12 mouse cellular contexts compared by ENCODE assay signal in genomic region chr9:66274657-66275056, GRCm38 (mm10).
DNase-seq lines count a peak whose midpoint lies in the region; ATAC-seq and TF ChIP-seq lines count a peak whose summit lies in the region.
"Had no signal": no experiment of that assay in that cellular context is flagged by ENCODE, and none has a peak within 500 bp of the region (broad histone marks: within the 10 kb centered on the region; RNA-seq: fewer than 3 reads in every experiment).

No protein-coding gene starts in this region.

- no peak for TF ChIP-seq POLR2A in olfactory bulb, adult 2 months (IDR thresholded peaks at IDR 0.05; ENCODE audit: insufficient read depth, low read depth, low read length)

- intact Hi-C loops in gastrocnemius, adult 2 months (cut with DNase I), result loop anchor here (5.0 kb wide), 1 partner anchor 32 kb away; no protein-coding TSS in a partner anchor

- H3K27ac ChIP-seq in gastrocnemius, adult 2 months, result peak overlapping the region; percentile 94
- no peak overlapping the region; the same call in 1 of the 2 replicates for H3K27ac ChIP-seq in lung, embryonic 15.5 days
- H3K27ac ChIP-seq in forebrain, embryonic 15.5 days (replicated peaks), result peak overlapping the region; percentile 80
- peak overlapping the region; percentile 91 for H3K27ac ChIP-seq in olfactory bulb, adult 2 months (ENCODE audit: insufficient read depth, low read depth, low read length)

- H3K27me3 ChIP-seq in lung, embryonic 15.5 days, result no peaks in the 10 kb centered on the region
- H3K27me3 ChIP-seq in forebrain, embryonic 15.5 days, result no peaks in the 10 kb centered on the region
- H3K27me3 ChIP-seq: intestine, embryonic 15.5 days; Patski had no signal

- H3K4me3 ChIP-seq in gastrocnemius, adult 2 months, result no peak overlapping the region
- no peak overlapping the region for H3K4me3 ChIP-seq in lung, embryonic 15.5 days
- no peak overlapping the region for H3K4me3 ChIP-seq in forebrain, embryonic 15.5 days
- H3K4me3 ChIP-seq in olfactory bulb, adult 2 months (ENCODE audit: insufficient read depth, low read depth, low read length), result no peak overlapping the region
- H3K4me3 ChIP-seq: intestine, embryonic 15.5 days had no signal

- no peaks in the 10 kb centered on the region for H3K9me3 ChIP-seq in lung, embryonic 15.5 days
- no peaks in the 10 kb centered on the region for H3K9me3 ChIP-seq in forebrain, embryonic 15.5 days
- H3K9me3 ChIP-seq: intestine, embryonic 15.5 days had no signal

- TF ChIP-seq CTCF in gastrocnemius, adult 2 months (IDR thresholded peaks at IDR 0.05), result no peak
- TF ChIP-seq CTCF in olfactory bulb, adult 2 months (IDR thresholded peaks at IDR 0.05; ENCODE audit: insufficient read depth, low read depth, low read length), result no peak

- peak overlapping the region; percentile 51; the same call in 1 of the 2 replicates for H3K4me2 ChIP-seq in lung, embryonic 15.5 days
- 0 out of 2 replicates have a peak overlapping the region, but pooled peaks have one; percentile 39 for H3K4me2 ChIP-seq in forebrain, embryonic 15.5 days (replicated peaks)

- peaks cover 33% of the 10 kb centered on the region for H3K4me1 ChIP-seq in lung, embryonic 15.5 days
- H3K4me1 ChIP-seq in forebrain, embryonic 15.5 days, result peaks cover 26% of the 10 kb centered on the region
- H3K4me1 ChIP-seq in olfactory bulb, adult 2 months (ENCODE audit: control insufficient read depth, insufficient read depth, low read length), result peaks cover 31% of the 10 kb centered on the region

- H3K9ac ChIP-seq in lung, embryonic 15.5 days, result no peak overlapping the region
- H3K9ac ChIP-seq in forebrain, embryonic 15.5 days (replicated peaks), result no peak overlapping the region
- H3K9ac ChIP-seq: intestine, embryonic 15.5 days had no signal

- no peak for ATAC-seq in lung, embryonic 15.5 days (ENCODE audit: borderline replicate concordance, extremely low read depth, low FRiP score, low TSS enrichment)
- no peak for ATAC-seq in forebrain, embryonic 15.5 days (replicated peaks)
- ATAC-seq: intestine, embryonic 15.5 days; Patski had no signal

- DNase-seq in gastrocnemius, adult 2 months, result no peak
- DNase-seq in gastrocnemius, adult 18-20 months (ENCODE audit: low spot score), result no peak
- no peak for DNase-seq in lung, postnatal 36 days
- DNase-seq in ovary, postnatal 14 days (ENCODE audit: low spot score), result no peak
- no peak for DNase-seq in cerebellum, postnatal 36 days
- DNase-seq: gastrocnemius, postnatal 10 days; lung, postnatal 10 days had no signal

- WGBS in lung, embryonic 15.5 days, result 37% methylated on average over 3 of the region's 3 CpGs
- WGBS in forebrain, embryonic 15.5 days, result 10% methylated on average over 3 of the region's 3 CpGs
- 34% methylated on average over 3 of the region's 3 CpGs for WGBS in olfactory bulb, adult 2 months

- H3K36me3 ChIP-seq in lung, embryonic 15.5 days, result no peaks in the 10 kb centered on the region
- no peaks in the 10 kb centered on the region for H3K36me3 ChIP-seq in forebrain, embryonic 15.5 days
- H3K36me3 ChIP-seq: intestine, embryonic 15.5 days had no signal
